Mouse (Mus musculus) adrenal gland, adult (tissue): ENCODE results near the gene Adssl1.

Experiments
- DNase-seq, 2 experiments: peaks; one replicate each; pipeline ENCODE4 v3.0.0; 2022 to 2023; ENCODE audit warnings: low spot score in 1 of 2; ENCODE audit not compliant: inconsistent age in 2 of 2

Adssl1 gene

DNA sequence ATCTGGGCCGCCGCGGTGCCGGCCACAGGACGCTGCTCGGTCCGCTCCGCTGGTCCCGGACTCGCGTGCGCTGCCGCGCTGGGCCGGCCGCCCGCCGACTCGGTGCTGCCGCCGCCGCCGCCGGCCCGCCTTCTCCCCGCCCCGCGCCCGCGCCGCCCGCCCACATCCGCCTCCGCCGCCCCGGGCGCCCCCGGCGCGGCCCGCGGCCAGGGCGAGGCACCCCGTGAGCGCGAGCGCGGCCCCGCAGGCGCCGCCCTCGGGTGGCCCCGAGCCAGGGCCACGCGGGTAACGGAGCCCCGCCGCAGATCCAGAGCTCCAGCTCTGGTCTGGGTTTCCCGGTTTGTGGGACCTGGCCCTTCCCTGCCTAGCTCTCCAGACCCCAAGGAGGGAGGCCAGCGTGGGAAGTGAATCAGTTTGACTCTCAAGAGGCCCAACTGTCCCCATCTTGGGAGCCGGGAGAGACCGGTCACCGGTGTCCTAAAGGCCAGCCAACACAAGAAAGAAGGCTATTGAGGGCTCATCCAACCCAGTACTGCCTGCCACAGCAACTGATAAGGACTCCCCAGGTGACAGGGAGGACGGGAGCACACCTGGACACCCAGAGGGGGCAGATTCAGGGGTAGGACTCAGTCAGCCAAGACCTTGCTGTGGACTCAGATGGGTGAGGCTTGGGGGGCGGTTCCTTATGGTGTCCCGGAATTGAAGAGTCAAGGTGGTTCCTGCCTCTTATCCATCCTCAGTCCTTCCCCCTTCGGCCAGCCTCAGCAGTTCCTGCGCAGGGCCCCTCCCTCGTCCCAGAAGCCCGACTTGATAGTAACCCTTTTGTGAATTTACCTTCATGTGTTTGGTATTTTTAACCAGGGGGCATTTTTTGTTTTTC, 54.5 kb downstream of the Adssl1 start, which contains the start of gene Akt1:
Akt1 (minus strand) TSS at position 753 of the 880 bp plus-strand sequence.
- peak; percentile 81 to 93 for DNase-seq

DNA sequence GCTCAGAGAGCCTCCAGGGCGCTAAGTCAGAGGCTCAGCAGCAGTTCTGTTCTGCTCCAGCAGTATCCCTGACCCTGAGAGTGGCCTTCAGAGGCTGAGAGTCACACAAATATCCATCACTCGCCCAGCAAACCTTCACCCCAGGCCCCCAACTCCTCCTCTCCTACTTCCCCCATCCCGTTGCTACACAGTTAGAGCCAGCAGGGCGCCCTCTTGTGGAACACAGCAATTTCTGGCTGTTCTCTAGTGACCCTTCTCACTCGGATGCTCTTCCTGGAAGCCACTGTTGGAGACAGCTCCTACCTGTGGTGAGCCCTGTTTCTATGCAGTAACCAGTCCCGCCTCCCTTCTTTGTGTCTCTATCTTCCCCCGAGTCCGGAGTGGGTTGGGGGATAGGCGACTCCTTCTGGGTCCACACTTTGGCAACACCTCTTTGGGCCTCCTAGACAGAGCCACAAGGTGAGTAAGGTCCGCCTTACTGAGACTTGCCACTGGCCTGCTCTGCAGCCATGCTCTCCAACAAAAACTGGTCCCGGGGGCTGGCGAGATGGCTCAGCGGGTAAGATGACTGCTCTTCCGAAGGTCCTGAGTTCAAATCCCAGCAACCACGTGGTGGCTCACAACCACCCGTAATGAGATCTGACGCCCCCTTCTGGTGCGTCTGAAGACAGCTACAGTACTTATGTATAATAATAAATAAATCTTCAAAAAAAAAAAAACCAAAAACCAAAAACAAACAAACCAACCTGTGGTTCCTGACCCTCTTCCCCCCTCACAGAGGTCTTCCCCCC, 55.6 kb downstream of the Adssl1 start:
- peak; percentile 93 to 97 for DNase-seq

DNA sequence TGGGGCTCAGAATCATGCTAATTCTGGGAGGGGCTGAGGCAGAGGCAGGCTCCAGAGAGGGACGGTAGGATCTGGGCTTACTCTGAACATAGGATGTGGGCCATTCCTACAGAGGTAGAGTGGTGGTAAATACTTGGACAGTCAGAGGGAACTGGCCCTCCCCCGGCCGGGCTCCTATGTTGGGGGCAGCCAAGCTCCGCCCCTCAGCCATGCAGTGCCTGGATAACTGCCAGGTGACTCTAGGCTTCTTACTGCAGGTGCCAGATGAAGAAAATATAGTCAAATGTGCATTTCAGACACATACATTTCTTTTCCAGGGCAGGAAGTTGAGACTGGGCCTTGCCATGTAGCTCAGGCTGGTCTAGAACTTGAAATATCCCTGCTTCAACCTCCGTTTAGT, 57.2 kb downstream of the Adssl1 start:
- peak; percentile 73 to 85 for DNase-seq

DNA sequence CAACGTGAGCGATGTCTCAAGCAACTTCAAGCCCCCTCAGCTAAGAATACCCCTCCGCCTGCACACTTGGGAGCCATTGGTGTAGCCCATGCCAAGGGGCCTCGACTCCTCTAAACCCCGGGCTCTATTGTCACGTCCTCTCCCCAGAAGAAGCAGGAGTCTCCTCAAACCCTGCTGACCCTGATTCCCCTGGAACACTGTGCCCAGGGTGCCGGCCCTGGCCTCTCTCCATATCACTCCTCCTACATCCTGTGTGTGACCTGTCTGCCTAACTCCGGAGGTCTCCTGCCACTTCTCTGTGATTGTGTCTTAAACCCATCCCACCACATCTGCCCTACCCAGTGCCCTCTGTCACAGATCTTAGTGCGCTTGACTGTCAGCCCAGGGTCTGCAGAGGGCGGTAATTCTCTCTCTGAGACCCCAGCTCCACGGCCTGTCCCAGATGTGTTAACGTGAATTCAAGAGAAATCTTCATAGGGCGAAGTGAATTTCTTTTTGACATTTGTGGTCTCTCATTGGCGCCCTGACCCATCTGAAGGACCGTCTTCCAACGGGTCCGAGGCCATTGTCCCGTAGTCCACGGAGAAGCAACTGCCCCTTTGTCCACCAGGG, 58.2 kb downstream of the Adssl1 start:
- DNase-seq, result peak in 1 of 2 experiments; percentile 53

DNA sequence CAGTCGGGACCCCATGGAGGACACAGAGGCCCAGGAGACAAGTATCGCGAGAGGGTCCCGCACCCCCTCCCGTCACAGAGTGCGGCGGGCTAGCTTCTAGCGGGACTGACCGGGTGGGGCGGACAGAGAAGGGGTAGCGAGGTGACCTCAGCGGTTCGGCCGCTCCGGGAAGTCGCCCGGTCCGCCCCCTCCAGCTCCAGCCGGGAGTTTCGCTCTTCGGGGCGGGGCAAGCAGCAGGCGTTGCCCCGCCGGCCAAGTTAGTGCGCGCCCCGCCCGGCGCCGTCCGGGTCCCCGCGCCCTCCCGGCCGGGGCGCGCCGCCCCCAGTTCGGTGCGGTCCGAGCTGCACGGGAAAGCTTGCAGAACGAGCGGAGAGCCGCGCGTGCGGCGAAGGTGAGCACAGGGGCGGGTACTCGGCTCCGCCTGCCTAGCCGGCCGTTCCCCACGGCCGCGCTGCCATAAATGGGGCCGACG, 58.7 kb downstream of the Adssl1 start, which contains the start of gene Zbtb42:
Zbtb42 (plus strand) TSS at position 274 of the 472 bp plus-strand sequence.
- DNase-seq, result peak; percentile 85 to 91

DNA sequence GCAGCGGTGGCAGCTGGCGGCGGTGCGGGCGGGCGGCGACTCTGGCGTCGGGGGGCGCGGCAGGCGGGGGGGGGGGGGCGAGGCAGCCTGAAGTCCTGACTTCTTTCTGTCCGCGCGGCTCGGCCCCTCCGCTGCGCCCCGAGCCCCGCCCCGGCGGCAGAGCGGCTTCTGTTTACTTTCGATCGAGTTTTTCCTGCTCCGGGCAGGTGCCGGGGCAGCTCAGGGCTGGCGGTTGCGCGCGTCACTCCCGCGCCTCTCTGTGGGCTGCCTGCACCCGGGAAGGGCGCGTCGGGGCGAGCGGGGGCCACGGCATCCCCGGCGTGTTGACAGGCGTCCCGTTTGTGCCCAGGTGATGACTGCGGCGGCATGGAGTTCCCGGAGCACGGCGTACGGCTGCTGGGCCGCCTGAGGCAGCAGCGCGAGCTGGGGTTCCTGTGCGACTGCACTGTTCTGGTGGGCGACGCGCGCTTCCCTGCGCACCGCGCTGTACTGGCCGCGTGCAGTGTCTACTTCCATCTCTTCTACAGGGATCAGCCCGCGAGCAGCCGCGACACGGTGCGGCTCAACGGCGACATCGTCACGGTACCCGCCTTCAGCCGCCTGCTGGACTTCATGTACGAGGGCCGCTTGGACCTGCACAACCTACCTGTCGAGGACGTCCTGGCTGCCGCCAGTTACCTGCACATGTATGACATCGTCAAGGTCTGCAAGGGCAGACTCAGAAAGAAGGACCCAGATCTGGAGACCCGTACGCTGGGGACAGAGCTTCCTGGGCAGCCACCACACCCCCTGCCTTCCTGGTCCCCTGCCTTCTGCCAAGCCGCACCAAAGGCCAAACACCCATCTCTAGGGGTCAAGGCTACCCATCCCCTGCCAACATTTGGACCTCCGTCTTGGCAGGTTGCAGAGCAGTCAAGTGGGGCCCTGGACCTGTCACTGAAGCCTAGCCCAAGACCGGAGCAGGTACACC, 59.5 kb downstream of the Adssl1 start:
- peak; percentile 53 to 67 for DNase-seq

DNA sequence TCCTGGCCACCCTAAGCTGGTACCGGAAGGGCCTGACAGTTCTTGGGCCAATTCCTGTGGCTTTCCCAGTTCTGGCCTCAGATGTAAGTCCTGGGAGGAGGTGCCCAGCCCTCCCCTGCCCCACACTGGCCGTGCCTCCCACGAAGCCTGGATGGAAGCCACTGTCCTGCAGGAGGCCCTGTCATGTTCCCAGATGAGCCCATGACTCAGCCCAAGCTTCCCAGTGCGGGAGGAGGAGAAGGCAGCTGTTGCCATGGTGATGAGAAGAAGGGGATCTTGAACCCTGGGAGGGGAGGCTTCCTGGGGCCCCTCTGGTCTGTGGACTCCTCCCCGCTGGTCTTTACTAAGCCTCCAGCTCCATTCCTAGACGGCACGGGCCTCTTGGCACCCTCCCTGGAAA, 63.5 kb downstream of the Adssl1 start:
- peak in 1 of 2 experiments; percentile 61 for DNase-seq

DNA sequence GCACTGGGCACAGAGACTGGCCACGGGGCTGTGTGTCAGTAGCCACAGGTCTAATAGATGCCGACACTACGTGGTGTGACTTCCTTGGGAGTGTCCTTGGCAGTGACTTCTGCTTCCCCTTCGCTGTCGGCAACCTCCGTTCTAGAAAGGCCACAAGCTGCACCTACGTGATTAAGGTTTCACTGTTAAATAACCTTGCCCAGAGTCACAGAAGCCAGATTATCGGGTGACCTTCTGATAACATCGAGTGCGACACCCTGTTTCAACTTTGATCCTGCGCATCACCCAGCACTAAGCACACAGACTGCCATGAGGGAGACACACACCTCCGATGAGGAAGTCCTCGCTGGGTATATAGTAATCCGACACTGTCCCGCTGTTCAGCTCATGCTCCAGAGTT, 68.6 kb downstream of the Adssl1 start:
- DNase-seq, result peak in 1 of 2 experiments; percentile 47
